Mouse (Mus musculus) kidney, postnatal 36 days (tissue): Measurements from ENCODE around the gene Rab28.

Experiments
- DNase-seq, 2 experiments: peaks; one replicate each; pipeline ENCODE4 v3.0.0; 2021 to 2022; ENCODE audit warnings: mixed read lengths in 2 of 2

Gene Rab28

GRCm38 (mm10) chr5:41625544-41625943, 82.4 kb downstream of the Rab28 start:
- no peak for DNase-seq

- DNase-seq = no peak
Measured at GRCm38 (mm10) chr5:41621748-41622147, 86.2 kb downstream of the Rab28 start.

DNA sequence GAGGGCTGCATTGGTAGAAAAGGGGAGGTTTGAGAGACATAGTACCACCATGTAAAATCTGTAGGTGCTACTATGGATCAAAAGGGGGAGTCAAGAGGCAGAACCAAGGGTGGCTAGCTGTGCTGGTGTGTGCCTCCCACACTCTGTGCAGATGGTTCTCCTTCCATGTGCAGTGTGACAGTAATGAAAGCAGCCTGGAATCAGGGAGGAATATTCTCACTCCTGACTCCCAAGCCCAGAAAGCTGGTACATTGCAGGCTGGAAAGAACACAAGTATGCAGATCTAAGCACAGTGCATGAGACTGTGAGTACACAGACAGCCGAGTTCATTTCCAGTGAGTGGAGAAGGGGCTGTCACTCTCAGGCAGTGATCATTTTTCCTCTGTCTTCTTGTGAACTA, 89.0 kb downstream of the Rab28 start:
- no peak for DNase-seq

- peak; percentile 6 to 16 for DNase-seq
Measured at GRCm38 (mm10) chr5:41610447-41611030, 97.4 kb downstream of the Rab28 start.

DNA sequence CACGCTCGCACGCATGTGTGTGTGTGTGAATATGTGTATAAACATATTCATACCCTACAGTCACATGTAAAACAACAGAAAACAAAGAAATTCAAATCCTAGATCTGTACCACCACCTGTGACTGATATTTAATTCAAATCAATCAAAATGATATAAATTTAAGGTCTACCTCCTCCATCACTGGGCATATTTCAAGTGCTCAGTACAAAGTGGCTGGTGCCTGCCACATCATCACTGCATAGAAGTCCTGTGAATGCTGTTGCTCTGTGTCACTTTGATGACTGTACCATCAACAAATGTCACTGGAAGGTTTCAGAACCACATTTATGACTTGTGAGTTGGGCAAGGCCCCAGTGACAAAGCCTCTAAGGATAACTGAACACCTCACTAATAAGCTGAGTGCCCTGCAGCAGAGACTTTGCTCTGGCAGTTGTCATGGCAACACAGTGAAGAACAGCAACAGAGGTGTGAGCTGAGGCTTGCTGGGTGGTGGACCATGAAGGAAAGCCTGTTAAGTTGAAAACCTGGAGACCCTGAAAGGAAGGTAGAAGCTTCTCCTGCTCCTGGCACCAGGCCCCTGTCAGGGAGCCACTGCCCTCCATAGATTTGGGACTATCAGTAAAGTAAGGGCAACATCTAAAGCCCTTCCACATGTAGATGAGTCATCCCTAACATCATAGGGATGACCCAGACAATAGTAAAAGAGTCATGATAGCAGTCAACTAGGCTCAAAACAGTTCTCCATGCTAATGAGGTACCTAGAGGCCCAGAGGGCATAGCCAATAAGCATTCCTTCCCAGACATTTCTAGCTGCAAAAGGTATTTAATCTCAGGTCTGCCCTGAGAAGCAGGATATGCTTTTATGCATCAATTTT, 111.5 kb downstream of the Rab28 start:
- peak; percentile 6 to 10 for DNase-seq

GRCm38 (mm10) chr5:41595199-41595598, 112.8 kb downstream of the Rab28 start:
- DNase-seq = no peak

- DNase-seq = no peak
Measured at GRCm38 (mm10) chr5:41578051-41578450, 129.9 kb downstream of the Rab28 start.
